Mouse (Mus musculus) heart, adult 2 months (tissue): ENCODE results near the gene Daam1.

Experiments used
- CTCF ChIP-seq: fragments of 200-600 bp; IDR thresholded peaks from 2 replicates; pipeline ENCODE4 v1.8.1; 2022; ENCODE audit warnings: antibody characterized with exemption, mild to moderate bottlenecking, moderate library complexity
- POLR2A ChIP-seq: fragments of 200-500 bp; IDR thresholded peaks from 2 replicates; pipeline ENCODE4 v1.6.1; 2011; ENCODE audit warnings: mild to moderate bottlenecking, low read depth, low read length, control low read depth; ENCODE audit not compliant: insufficient read depth

DNA sequence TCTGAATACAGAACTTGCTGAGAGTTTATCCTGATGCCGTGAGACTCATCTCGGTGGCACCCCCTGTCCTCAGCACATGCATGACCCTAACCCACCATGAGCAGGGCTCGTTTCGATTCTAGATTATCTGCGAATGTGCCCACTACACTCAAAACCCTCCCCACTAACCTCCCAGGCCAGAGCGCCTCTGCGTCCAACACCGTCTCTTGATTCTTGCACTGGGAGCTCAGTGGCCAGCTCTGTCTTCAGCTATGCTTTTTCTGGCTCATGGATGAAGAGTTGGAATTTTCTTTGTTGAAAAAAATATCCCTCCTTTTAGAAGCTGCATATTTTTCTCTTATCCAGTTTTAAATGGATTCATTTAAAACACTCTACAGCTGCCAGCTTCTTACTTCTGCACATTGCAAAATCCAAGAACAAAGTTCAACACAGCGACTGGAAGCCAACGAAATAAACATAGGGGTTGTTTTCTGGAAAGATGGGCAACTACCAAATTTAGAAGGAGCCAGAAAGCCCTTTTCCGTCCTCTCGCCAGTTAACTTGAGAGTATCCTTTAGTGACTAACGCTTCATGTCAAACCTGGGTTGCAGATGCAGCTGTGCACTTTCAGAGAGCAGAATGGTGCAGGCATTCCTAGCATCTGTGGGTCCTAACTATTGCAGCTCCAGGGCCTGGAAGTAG is 74.9 kb downstream of the Daam1 start:
- TF ChIP-seq POLR2A (no peak), CTCF (no peak)
